Mouse (Mus musculus) cerebellum, adult 2 months (tissue): Measurements from ENCODE around the gene Dnajc13.

ENCODE experiments used
- CTCF ChIP-seq: fragments of 200-500 bp; IDR thresholded peaks from 2 replicates; pipeline ENCODE4 v1.5.1; 2011; ENCODE audit warnings: low read depth, mild to moderate bottlenecking, control low read depth, low read length, moderate library complexity, borderline replicate concordance; ENCODE audit not compliant: insufficient read depth
- POLR2A ChIP-seq: fragments of 200-500 bp; IDR thresholded peaks from 2 replicates; pipeline ENCODE4 v1.6.1; 2011; ENCODE audit warnings: low read length, control low read depth, borderline replicate concordance; ENCODE audit not compliant: insufficient read depth

DNA sequence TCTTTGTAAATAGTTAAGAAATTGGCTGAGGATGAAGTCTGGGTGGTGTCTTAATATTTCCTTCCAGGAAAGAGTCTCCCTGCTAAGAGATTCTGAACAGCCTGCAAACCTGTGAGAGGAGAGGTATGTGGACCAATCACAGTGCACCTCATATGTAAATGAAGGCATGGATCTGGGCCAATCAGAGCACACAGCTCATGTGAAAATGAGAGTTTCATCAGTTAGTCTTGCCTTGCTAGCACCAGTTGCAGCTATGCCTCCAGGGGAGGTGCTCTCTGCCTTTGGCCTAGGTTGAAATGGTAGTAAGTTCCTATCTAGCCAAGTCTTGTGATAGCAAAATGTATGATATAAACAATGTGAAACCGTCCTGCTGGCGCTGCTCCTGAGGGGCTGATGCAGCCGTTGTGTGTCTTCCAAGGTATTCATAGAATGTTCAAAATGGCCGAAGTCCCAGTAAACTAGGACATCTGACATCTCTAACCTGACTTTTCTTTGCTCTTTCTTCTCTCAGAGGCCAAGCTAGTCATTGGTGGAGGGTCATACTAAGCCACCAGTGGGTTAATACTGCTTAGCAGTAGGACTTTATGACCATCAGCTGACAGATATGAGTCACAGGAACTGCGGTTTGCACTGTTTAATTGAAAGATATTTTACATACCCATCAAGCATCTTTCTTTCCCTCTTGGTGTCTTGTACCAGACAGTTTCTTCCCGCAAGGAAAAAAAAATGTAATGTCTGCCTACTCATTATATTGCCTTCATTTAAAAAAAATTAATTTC lies 42.8 kb upstream of the Dnajc13 start:
- TF ChIP-seq POLR2A (no peak), CTCF (no peak)
